Mouse (Mus musculus) hindbrain, embryonic 16.5 days (tissue): ENCODE measurements around the gene Gde1. TPM values are rescaled to one million over a fixed set of nuclear protein-coding genes. Genes with fewer than 3 reads are reported as not detected.
A peak's percentile ranks its signal among the peaks of the same experiment; 100 is the strongest.

ENCODE experiments used
- ATAC-seq: fragments of 200-750 bp; cut with Nextera tagmentation; 2 replicates; pipeline ENCODE4 v1.8.0; 2017; ENCODE audit warnings: moderate TSS enrichment, moderate library complexity
- H3K27ac ChIP-seq: fragments of 300-500 bp; sonication (generic); 2 replicates; pipeline ENCODE4 v1.5.1; 2014; ENCODE audit warnings: low read depth, mild to moderate bottlenecking, control low read depth, low read length, moderate library complexity
- H3K27me3 ChIP-seq: fragments of 300-500 bp; sonication (generic); replicated peaks from 2 replicates; pipeline ENCODE4 v1.6.1; 2014; ENCODE audit warnings: low read length; ENCODE audit not compliant: control insufficient read depth, insufficient read depth
- H3K36me3 ChIP-seq: fragments of 300-500 bp; sonication (generic); 2 replicates; pipeline ENCODE4 v1.6.1; 2014; ENCODE audit warnings: mild to moderate bottlenecking, low read length, moderate library complexity, mixed read lengths; ENCODE audit not compliant: control insufficient read depth, insufficient read depth
- H3K4me1 ChIP-seq: fragments of 300-500 bp; sonication (generic); 2 replicates; pipeline ENCODE4 v1.6.1; 2014; ENCODE audit warnings: low read depth, low read length; ENCODE audit not compliant: control insufficient read depth, insufficient read depth
- H3K4me2 ChIP-seq: fragments of 300-500 bp; sonication (generic); 2 replicates; pipeline ENCODE4 v1.6.1; 2014; ENCODE audit warnings: mild to moderate bottlenecking, low read length, control low read depth, moderate library complexity
- H3K4me3 ChIP-seq: fragments of 300-500 bp; sonication (generic); 2 replicates; pipeline ENCODE4 v1.5.1; 2014; ENCODE audit warnings: mild to moderate bottlenecking, low read length, control low read depth, moderate library complexity
- H3K9ac ChIP-seq: fragments of 300-500 bp; sonication (generic); 2 replicates; pipeline ENCODE4 v1.6.1; 2014; ENCODE audit warnings: low read depth, mild to moderate bottlenecking, control low read depth, low read length, moderate library complexity
- H3K9me3 ChIP-seq: fragments of 300-500 bp; sonication (generic); 2 replicates; pipeline ENCODE4 v1.6.1; 2014; ENCODE audit warnings: mild to moderate bottlenecking, low read length, moderate library complexity; ENCODE audit not compliant: control insufficient read depth
- WGBS: fragments of 180-500 bp; shearing (Covaris S2); extraction: QIAGEN DNeasy Blood & Tissue Kit; methylation state at CpG from one replicate; pipeline ENCODE4 v1.1.7; 2014; 5-methylcytosine and 5-hydroxymethylcytosine counted together
- polyA plus RNA-seq: library from polyadenylated mRNA; unstranded; fragments of >200 nt; fragmentation: Nextera tagmentation; extraction: Ambion mirVana; gene quantifications from 2 replicates; pipeline ENCODE4 v1.2.1, GENCODE M21; 2015

The Gde1 gene
- polyA plus RNA-seq, 1 experiment from 2014 or later, result 249 TPM

DNA sequence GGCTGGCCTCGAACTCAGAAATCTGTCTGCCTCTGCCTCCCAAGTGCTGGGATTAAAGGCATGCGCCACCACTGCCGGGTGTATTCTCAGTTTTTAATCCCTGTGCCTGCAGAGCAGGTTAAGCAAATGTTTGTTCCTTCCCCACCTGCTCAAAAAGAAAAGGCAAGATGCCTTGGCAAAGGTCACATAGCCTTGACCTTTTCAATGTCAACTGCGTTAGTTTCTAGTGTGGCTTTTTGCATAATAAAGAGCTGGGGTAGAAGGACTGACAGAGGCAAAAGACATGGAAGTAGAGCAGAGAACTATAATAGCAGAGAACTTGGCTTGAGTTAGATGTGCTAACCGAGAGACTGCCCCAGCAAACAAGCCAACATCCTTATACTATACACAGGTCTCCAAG, 5.2 kb upstream of the Gde1 start:
- H3K9ac ChIP-seq, result no peak overlapping the region
- H3K27ac ChIP-seq, result no peak overlapping the region
- no peak overlapping the region for H3K4me3 ChIP-seq
- no peak overlapping the region for H3K4me2 ChIP-seq
- 63% methylated on average over 5 of the region's 5 CpGs for WGBS
- H3K9me3 ChIP-seq, result no peaks in the 10 kb centered on the region
- no peak for ATAC-seq
- H3K4me1 ChIP-seq, result peaks cover 16% of the 10 kb centered on the region
- peaks cover 2% of the 10 kb centered on the region; the same call in 1 of the 2 replicates for H3K36me3 ChIP-seq
- no peaks in the 10 kb centered on the region for H3K27me3 ChIP-seq

GRCm38 (mm10) chr7:118708002-118708401, 2.4 kb upstream of the Gde1 start:
- no peak overlapping the region for H3K27ac ChIP-seq
- H3K9ac ChIP-seq, result no peak overlapping the region
- ATAC-seq, result no peak
- no peaks in the 10 kb centered on the region for H3K27me3 ChIP-seq
- H3K9me3 ChIP-seq, result no peaks in the 10 kb centered on the region
- H3K4me3 ChIP-seq, result no peak overlapping the region
- 88% methylated on average over 4 of the region's 4 CpGs for WGBS
- H3K4me1 ChIP-seq, result peaks cover 19% of the 10 kb centered on the region
- no peaks in the 10 kb centered on the region for H3K36me3 ChIP-seq
- H3K4me2 ChIP-seq, result no peak overlapping the region

DNA sequence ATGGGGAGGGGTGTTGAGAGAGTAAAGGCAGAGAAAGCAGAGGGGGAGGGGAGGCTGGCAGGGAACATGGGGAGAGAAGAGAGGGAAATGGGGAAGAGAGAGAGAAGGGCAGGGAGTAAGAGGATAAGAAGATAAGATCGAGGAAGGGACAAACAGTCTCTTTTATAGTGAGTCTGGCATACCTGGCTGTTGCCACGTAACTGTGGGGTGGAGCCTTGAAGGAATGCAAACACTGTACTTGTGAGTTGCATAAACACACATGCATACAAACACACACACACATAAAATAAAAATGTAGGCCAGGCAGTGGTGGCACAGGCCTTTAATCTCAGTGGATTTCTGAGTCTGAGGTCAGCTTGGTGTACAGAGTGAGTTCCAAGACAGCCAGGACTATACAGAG, 1.6 kb upstream of the Gde1 start:
- H3K9ac ChIP-seq, result no peak overlapping the region
- no peak overlapping the region for H3K27ac ChIP-seq
- H3K36me3 ChIP-seq, result no peaks in the 10 kb centered on the region
- no peak overlapping the region for H3K4me2 ChIP-seq
- no peaks in the 10 kb centered on the region for H3K9me3 ChIP-seq
- peaks cover 18% of the 10 kb centered on the region for H3K4me1 ChIP-seq
- H3K27me3 ChIP-seq, result no peaks in the 10 kb centered on the region
- H3K4me3 ChIP-seq, result no peak overlapping the region
- 81% methylated on average over 2 of the region's 2 CpGs for WGBS
- no peak for ATAC-seq

- Histone ChIP-seq H3K4me3 (no peak overlapping the region), H3K27me3 (no peaks in the 10 kb centered on the region), H3K27ac (no peak overlapping the region), H3K9me3 (no peaks in the 10 kb centered on the region), H3K9ac (no peak overlapping the region), H3K4me1 (peaks cover 18% of the 10 kb centered on the region), H3K4me2 (no peak overlapping the region), H3K36me3 (no peaks in the 10 kb centered on the region)
- WGBS, result 92% methylated on average over 5 of the region's 5 CpGs
- ATAC-seq, result no peak
These were observed 910 bp upstream of the Gde1 start for GRCm38 (mm10) chr7:118706488-118706887.

- Histone ChIP-seq H3K4me3 (peak overlapping the region; percentile 92), H3K36me3 (no peaks in the 10 kb centered on the region), H3K4me1 (peaks cover 18% of the 10 kb centered on the region), H3K27ac (peak overlapping the region; percentile 97), H3K4me2 (peak overlapping the region; percentile 71), H3K9ac (peak overlapping the region; percentile 96), H3K9me3 (no peaks in the 10 kb centered on the region), H3K27me3 (no peaks in the 10 kb centered on the region)
- ATAC-seq, result no peak; the same call in 1 of the 2 replicates
- WGBS, result 38% methylated on average over 6 of the region's 6 CpGs
These were observed 473 bp upstream of the Gde1 start for GRCm38 (mm10) chr7:118706051-118706450.

DNA sequence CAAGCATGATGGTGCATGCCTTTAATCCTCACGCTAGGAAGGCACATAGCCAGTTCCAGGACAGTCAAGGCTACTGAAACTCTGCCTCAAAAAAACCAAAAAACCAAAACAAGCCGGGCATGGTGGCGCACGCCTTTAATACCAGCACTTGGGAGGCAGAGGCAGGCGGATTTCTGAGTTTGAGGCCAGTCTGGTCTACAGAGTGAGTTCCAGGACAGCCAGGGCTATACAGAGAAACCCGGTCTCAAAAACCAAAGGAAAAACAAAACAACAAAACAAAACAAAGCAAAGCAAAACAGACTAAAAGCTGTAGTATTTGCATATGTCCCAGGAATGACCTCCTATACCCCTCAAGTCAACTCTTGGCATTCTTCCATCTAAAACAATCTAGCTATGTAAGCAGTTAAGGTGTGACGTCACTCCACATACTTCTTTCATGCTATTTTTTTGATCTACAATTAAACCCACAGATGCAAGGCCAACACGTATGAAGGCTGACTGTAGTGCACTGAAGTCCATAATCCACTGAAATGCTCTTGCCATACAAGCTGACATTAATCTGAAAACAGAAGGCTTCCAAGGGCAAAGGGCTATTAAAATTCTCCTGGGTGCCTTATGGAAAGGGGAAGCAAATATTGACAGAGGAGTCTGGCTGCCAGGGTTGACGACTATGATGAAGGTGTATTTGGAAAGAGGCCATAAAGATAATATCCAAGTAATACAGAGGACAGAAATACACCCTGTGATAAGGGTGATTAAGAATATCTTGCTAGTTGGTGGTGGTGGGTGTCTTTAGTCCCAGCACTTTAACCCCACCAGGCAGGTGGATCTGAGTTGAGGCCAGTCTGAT, 1.4 kb downstream of the Gde1 start:
- H3K27ac ChIP-seq, result no peak overlapping the region
- no peaks in the 10 kb centered on the region for H3K27me3 ChIP-seq
- ATAC-seq, result no peak

DNA sequence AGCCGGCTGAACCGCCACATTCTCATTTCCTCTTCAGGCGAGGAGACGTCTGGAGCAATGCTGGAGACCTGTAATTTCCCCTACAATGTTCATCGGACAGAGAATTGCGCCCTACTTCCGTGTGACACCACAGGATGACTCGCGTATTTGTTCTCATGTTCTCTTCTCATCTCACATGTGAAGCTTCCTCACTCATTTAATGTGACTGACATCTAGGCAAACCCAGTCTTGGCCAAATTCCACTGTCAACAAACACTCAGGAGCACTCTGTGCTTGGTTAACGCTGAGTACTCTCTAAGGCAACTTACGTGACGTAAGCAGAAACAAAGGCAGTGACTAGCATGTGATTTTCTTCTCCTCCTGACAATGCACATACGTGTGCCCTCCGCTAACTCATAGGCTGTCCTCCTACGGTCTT, 2.4 kb downstream of the Gde1 start:
- 92% methylated on average over 15 of the region's 15 CpGs for WGBS
- no peak overlapping the region for H3K4me3 ChIP-seq
- no peak overlapping the region for H3K9ac ChIP-seq
- no peak overlapping the region; the same call in none of the 2 replicates for H3K4me2 ChIP-seq
- no peak overlapping the region for H3K27ac ChIP-seq
- peaks cover 18% of the 10 kb centered on the region for H3K4me1 ChIP-seq
- H3K36me3 ChIP-seq, result peaks cover 2% of the 10 kb centered on the region; the same call in 1 of the 2 replicates
- H3K9me3 ChIP-seq, result no peaks in the 10 kb centered on the region
- no peak for ATAC-seq
- no peaks in the 10 kb centered on the region for H3K27me3 ChIP-seq

More for the DNA sequence above, 1.4 kb downstream of the Gde1 start:
- WGBS, result 72% methylated on average over 9 of the region's 9 CpGs
- Histone ChIP-seq H3K36me3 (no peaks in the 10 kb centered on the region), H3K4me3 (peak overlapping the region; percentile 92), H3K4me2 (peak overlapping the region; percentile 71), H3K9ac (no peak overlapping the region), H3K9me3 (no peaks in the 10 kb centered on the region), H3K4me1 (peaks cover 18% of the 10 kb centered on the region)

DNA sequence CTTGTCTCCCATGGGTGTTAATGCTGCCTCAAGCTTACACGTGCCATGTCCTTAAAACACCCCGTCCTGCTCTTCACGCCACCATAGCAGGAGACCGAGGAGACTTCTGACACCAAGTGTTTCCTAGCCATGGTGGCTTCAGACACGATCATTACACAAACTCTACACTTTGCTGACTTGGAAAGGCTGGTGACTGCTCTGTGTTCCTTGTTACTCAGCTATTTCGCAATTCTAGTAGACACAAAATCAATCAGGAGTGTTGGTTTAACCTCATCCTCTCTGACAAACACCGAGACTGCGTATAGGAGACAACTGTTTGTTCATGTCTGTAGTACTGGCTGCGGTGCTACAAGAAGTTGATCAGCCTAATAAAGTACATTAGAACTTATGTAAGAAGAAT, 6.7 kb downstream of the Gde1 start:
- peaks cover 6% of the 10 kb centered on the region for H3K4me1 ChIP-seq
- no peaks in the 10 kb centered on the region for H3K27me3 ChIP-seq
- no peak for ATAC-seq
- no peak overlapping the region for H3K9ac ChIP-seq
- H3K9me3 ChIP-seq, result no peaks in the 10 kb centered on the region
- peaks cover 33% of the 10 kb centered on the region for H3K36me3 ChIP-seq
- H3K4me2 ChIP-seq, result no peak overlapping the region
- H3K27ac ChIP-seq, result no peak overlapping the region
- 91% methylated on average over 9 of the region's 9 CpGs for WGBS
- no peak overlapping the region for H3K4me3 ChIP-seq

GRCm38 (mm10) chr7:118697168-118697567, 8.4 kb downstream of the Gde1 start:
- no peak for ATAC-seq
- no peaks in the 10 kb centered on the region for H3K4me1 ChIP-seq
- H3K36me3 ChIP-seq, result peaks cover 38% of the 10 kb centered on the region
- no peak overlapping the region for H3K27ac ChIP-seq
- H3K4me3 ChIP-seq, result no peak overlapping the region
- H3K27me3 ChIP-seq, result no peaks in the 10 kb centered on the region
- H3K4me2 ChIP-seq, result no peak overlapping the region
- WGBS, result 78% methylated on average over 4 of the region's 4 CpGs
- no peak overlapping the region for H3K9ac ChIP-seq
- no peaks in the 10 kb centered on the region for H3K9me3 ChIP-seq
